Mouse (Mus musculus) kidney, postnatal 10 days (tissue): ENCODE measurements around the gene Tbkbp1.

Source experiments
- DNase-seq: peaks from one replicate; pipeline ENCODE4 v3.0.0; 2021; ENCODE audit warnings: mixed read lengths

Gene Tbkbp1

GRCm38 (mm10) chr11:97126645-97127468 lies 24.4 kb downstream of the Tbkbp1 start:
- peak; percentile 59 for DNase-seq

GRCm38 (mm10) chr11:97124266-97125036 lies 26.8 kb downstream of the Tbkbp1 start:
- no peak for DNase-seq

GRCm38 (mm10) chr11:97123282-97123890 lies 27.9 kb downstream of the Tbkbp1 start:
- DNase-seq: no peak

- DNase-seq: no peak
These were observed 30.7 kb downstream of the Tbkbp1 start for GRCm38 (mm10) chr11:97120641-97121040.

GRCm38 (mm10) chr11:97120221-97120620 lies 31.1 kb downstream of the Tbkbp1 start:
- DNase-seq: no peak

GRCm38 (mm10) chr11:97115797-97116196 lies 35.5 kb downstream of the Tbkbp1 start:
- DNase-seq: no peak

GRCm38 (mm10) chr11:97114671-97115601 lies 36.4 kb downstream of the Tbkbp1 start, which contains the start of gene Tbx21:
Gene Tbx21, minus strand, starts transcription at chr11:97115331.
- DNase-seq: no peak

- no peak for DNase-seq
These were observed 38.7 kb downstream of the Tbkbp1 start for GRCm38 (mm10) chr11:97112519-97113125.

- no peak for DNase-seq
These were observed 42.3 kb downstream of the Tbkbp1 start for GRCm38 (mm10) chr11:97108976-97109375.

GRCm38 (mm10) chr11:97104091-97104483 lies 47.2 kb downstream of the Tbkbp1 start:
- DNase-seq: no peak

- DNase-seq: no peak
These were observed 47.9 kb downstream of the Tbkbp1 start for GRCm38 (mm10) chr11:97103163-97104090.

- DNase-seq: peak; percentile 83
These were observed 49.6 kb downstream of the Tbkbp1 start for GRCm38 (mm10) chr11:97101722-97102121.

GRCm38 (mm10) chr11:97098791-97099190 lies 52.5 kb downstream of the Tbkbp1 start:
- peak; percentile 50 for DNase-seq

- DNase-seq: no peak
These were observed 56.7 kb downstream of the Tbkbp1 start for GRCm38 (mm10) chr11:97094600-97094999.

GRCm38 (mm10) chr11:97086365-97086764 lies 64.9 kb downstream of the Tbkbp1 start:
- DNase-seq: no peak
